Comparison of ENCODE assay signal across 16 mouse cellular contexts in genomic region chr3:58449487-58449886, GRCm38 (mm10). TPM values are rescaled to one million over a fixed set of nuclear protein-coding genes. Genes with fewer than 3 reads are reported as not detected.
DNase-seq lines count a peak whose midpoint lies in the region; ATAC-seq lines count a peak whose summit lies in the region.
"Had no signal": no experiment of that assay in that cellular context is flagged by ENCODE, and none has a peak within 500 bp of the region (broad histone marks: within the 10 kb centered on the region; RNA-seq: fewer than 3 reads in every experiment).

No protein-coding gene starts in this region.

- peak; percentile 65; the same call in 1 of the 2 replicates for ATAC-seq in frontal cortex, adult (ENCODE audit: low TSS enrichment)
- peak; percentile 69 for ATAC-seq in megakaryocyte, adult 5-6 weeks (ENCODE audit: poor library complexity, severe bottlenecking)
- no peak for ATAC-seq in monocyte, adult 5-6 weeks (replicated peaks; ENCODE audit: insufficient number of reproducible peaks, low FRiP score, low TSS enrichment, poor library complexity, severe bottlenecking)
- ATAC-seq: forebrain, embryonic 13.5 days; forebrain, embryonic 15.5 days; forebrain, postnatal 0 days had no signal

- no peak for DNase-seq in frontal cortex, postnatal 14 days (ENCODE audit: low spot score in 2 of 2)
- DNase-seq in adrenal gland, postnatal 25 days, result no peak
- DNase-seq: adrenal gland, adult 2 months; adrenal gland, postnatal 10 days; adrenal gland, postnatal 36 days; cerebellum, adult 11-12 months; cerebellum, adult 2 months; cerebellum, adult 9-10 months; cerebellum, postnatal 10 days; cerebellum, postnatal 25 days; forebrain, postnatal 0 days had no signal

RNA-seq across cellular contexts. Expression of gene Tsc22d2, which starts 35.0 kb away (rescaled TPM):
- 24.6 and 27.2 TPM in 2 replicates for total RNA-seq in megakaryocyte, adult 5-6 weeks (2015)
- total RNA-seq in megakaryocyte, adult 5-6 weeks (2017), result 13.9 and 15.7 TPM in 2 replicates
- 34.8 and 37.4 TPM in 2 replicates for total RNA-seq in adrenal gland, postnatal 25 days (2021)
- 21.2 to 37.9 TPM (median 23.5 TPM) in 3 replicates for total RNA-seq in monocyte, adult 5-6 weeks (2017)
